Mouse (Mus musculus): ENCODE measurements around the gene Snap25. TPM values are rescaled to one million over a fixed set of nuclear protein-coding genes. Genes with fewer than 3 reads are reported as not detected.
A peak's percentile ranks its signal among the peaks of the same experiment; 100 is the strongest.

Snap25 gene
- polyA plus RNA-seq, 1 experiment from 2014 or later: 342 TPM

GRCm38 (mm10) chr2:136682146-136682860, 30.9 kb upstream of the Snap25 start:
- 70% methylated on average over 11 of the region's 11 CpGs for WGBS
- H3K4me1 ChIP-seq: peaks cover 27% of the 10 kb centered on the region
- no peaks in the 10 kb centered on the region for H3K36me3 ChIP-seq
- H3K27ac ChIP-seq (replicated peaks): no peak overlapping the region
- ATAC-seq (ENCODE audit: low FRiP score): no peak
- no peak overlapping the region for H3K4me3 ChIP-seq (replicated peaks)
- H3K4me2 ChIP-seq: no peak overlapping the region
- no peaks in the 10 kb centered on the region for H3K27me3 ChIP-seq (replicated peaks)
- H3K9me3 ChIP-seq (replicated peaks): no peaks in the 10 kb centered on the region
- H3K9ac ChIP-seq (replicated peaks): no peak overlapping the region

DNA sequence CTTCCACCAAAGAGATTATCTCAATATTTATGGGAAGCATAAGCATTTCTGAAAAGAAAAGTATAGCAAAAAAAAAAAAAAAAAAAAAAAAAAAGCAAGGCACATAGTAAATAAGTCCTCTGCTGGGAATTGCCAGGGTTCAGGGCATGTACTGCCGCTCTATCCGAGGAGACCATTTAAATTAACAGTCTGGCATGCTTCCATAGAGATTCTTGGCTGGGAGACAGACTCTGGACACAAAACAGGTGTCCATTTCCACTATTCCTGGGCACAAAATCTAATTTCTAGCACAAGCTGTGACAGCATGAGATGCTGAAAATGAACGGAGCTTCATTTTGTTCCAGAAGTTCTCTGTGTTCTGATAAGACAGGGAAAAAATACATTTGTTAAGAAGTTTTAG, 27.1 kb upstream of the Snap25 start:
- ATAC-seq (ENCODE audit: low FRiP score): no peak
- Histone ChIP-seq H3K27ac (replicated peaks) (no peak overlapping the region), H3K4me1 (no peaks in the 10 kb centered on the region), H3K4me2 (no peak overlapping the region), H3K27me3 (replicated peaks) (no peaks in the 10 kb centered on the region), H3K9me3 (replicated peaks) (no peaks in the 10 kb centered on the region), H3K9ac (replicated peaks) (no peak overlapping the region), H3K36me3 (no peaks in the 10 kb centered on the region), H3K4me3 (replicated peaks) (no peak overlapping the region)
- 52% methylated on average over 3 of the region's 3 CpGs for WGBS

- 83% methylated on average over 4 of the region's 4 CpGs for WGBS
- H3K4me3 ChIP-seq (replicated peaks): no peak overlapping the region
- H3K36me3 ChIP-seq: no peaks in the 10 kb centered on the region
- no peak overlapping the region for H3K4me2 ChIP-seq
- H3K9ac ChIP-seq (replicated peaks): no peak overlapping the region
- no peak overlapping the region for H3K27ac ChIP-seq (replicated peaks)
- no peaks in the 10 kb centered on the region for H3K4me1 ChIP-seq
- no peaks in the 10 kb centered on the region for H3K9me3 ChIP-seq (replicated peaks)
- H3K27me3 ChIP-seq (replicated peaks): no peaks in the 10 kb centered on the region
- ATAC-seq (ENCODE audit: low FRiP score): no peak
These were observed 25.9 kb upstream of the Snap25 start for GRCm38 (mm10) chr2:136687316-136687715.

GRCm38 (mm10) chr2:136689476-136689875, 23.8 kb upstream of the Snap25 start:
- Histone ChIP-seq H3K4me2 (no peak overlapping the region), H3K4me3 (replicated peaks) (no peak overlapping the region), H3K9me3 (replicated peaks) (no peaks in the 10 kb centered on the region), H3K4me1 (no peaks in the 10 kb centered on the region), H3K27ac (replicated peaks) (no peak overlapping the region), H3K27me3 (replicated peaks) (no peaks in the 10 kb centered on the region), H3K9ac (replicated peaks) (no peak overlapping the region), H3K36me3 (no peaks in the 10 kb centered on the region)
- no peak for ATAC-seq (ENCODE audit: low FRiP score)
- WGBS: 77% methylated on average over 4 of the region's 4 CpGs

- 82% methylated on average over 1 of the region's 1 CpGs for WGBS
- ATAC-seq (ENCODE audit: low FRiP score): no peak
These were observed 21.6 kb upstream of the Snap25 start for GRCm38 (mm10) chr2:136691681-136692080.

GRCm38 (mm10) chr2:136699429-136700227, 13.6 kb upstream of the Snap25 start:
- Histone ChIP-seq H3K4me2 (no peak overlapping the region), H3K4me3 (replicated peaks) (no peak overlapping the region), H3K27ac (replicated peaks) (no peak overlapping the region), H3K9ac (replicated peaks) (no peak overlapping the region), H3K36me3 (no peaks in the 10 kb centered on the region), H3K4me1 (no peaks in the 10 kb centered on the region), H3K9me3 (replicated peaks) (no peaks in the 10 kb centered on the region), H3K27me3 (replicated peaks) (no peaks in the 10 kb centered on the region)
- ATAC-seq (ENCODE audit: low FRiP score): no peak
- 79% methylated on average over 3 of the region's 3 CpGs for WGBS

More at GRCm38 (mm10) chr2:136691681-136692080, 21.6 kb upstream of the Snap25 start:
- Histone ChIP-seq H3K27me3 (replicated peaks) (no peaks in the 10 kb centered on the region), H3K27ac (replicated peaks) (no peak overlapping the region), H3K4me2 (no peak overlapping the region), H3K4me3 (replicated peaks) (no peak overlapping the region), H3K9ac (replicated peaks) (no peak overlapping the region), H3K9me3 (replicated peaks) (no peaks in the 10 kb centered on the region), H3K36me3 (no peaks in the 10 kb centered on the region), H3K4me1 (no peaks in the 10 kb centered on the region)

GRCm38 (mm10) chr2:136703376-136703775, 9.9 kb upstream of the Snap25 start:
- 69% methylated on average over 2 of the region's 2 CpGs for WGBS
- ATAC-seq (ENCODE audit: low FRiP score): no peak
- H3K27me3 ChIP-seq (replicated peaks): no peaks in the 10 kb centered on the region
- no peak overlapping the region for H3K27ac ChIP-seq (replicated peaks)
- H3K9me3 ChIP-seq (replicated peaks): no peaks in the 10 kb centered on the region
- H3K9ac ChIP-seq (replicated peaks): no peak overlapping the region
- no peaks in the 10 kb centered on the region for H3K36me3 ChIP-seq
- H3K4me1 ChIP-seq: no peaks in the 10 kb centered on the region
- H3K4me3 ChIP-seq (replicated peaks): no peak overlapping the region
- no peak overlapping the region for H3K4me2 ChIP-seq

- Histone ChIP-seq H3K36me3 (no peaks in the 10 kb centered on the region), H3K9ac (replicated peaks) (no peak overlapping the region), H3K27ac (replicated peaks) (no peak overlapping the region; the same call in 1 of the 2 replicates), H3K9me3 (replicated peaks) (no peaks in the 10 kb centered on the region), H3K4me1 (peaks cover 22% of the 10 kb centered on the region), H3K27me3 (replicated peaks) (no peaks in the 10 kb centered on the region), H3K4me3 (replicated peaks) (no peak overlapping the region), H3K4me2 (peak overlapping the region; percentile 66)
- ATAC-seq (ENCODE audit: low FRiP score): no peak
- 35% methylated on average over 3 of the region's 3 CpGs for WGBS
These were observed 2.1 kb upstream of the Snap25 start for GRCm38 (mm10) chr2:136711155-136711554.

- no peaks in the 10 kb centered on the region for H3K36me3 ChIP-seq
- H3K27ac ChIP-seq (replicated peaks): peak overlapping the region; percentile 88
- peaks cover 25% of the 10 kb centered on the region for H3K4me1 ChIP-seq
- peak overlapping the region; percentile 66 for H3K4me2 ChIP-seq
- no peaks in the 10 kb centered on the region for H3K9me3 ChIP-seq (replicated peaks)
- H3K27me3 ChIP-seq (replicated peaks): no peaks in the 10 kb centered on the region
- ATAC-seq (ENCODE audit: low FRiP score): peak; percentile 12
- peak overlapping the region; percentile 61 for H3K4me3 ChIP-seq (replicated peaks)
- H3K9ac ChIP-seq (replicated peaks): peak overlapping the region; percentile 38
- WGBS: 3% methylated on average over 24 of the region's 28 CpGs
These were observed 1.4 kb upstream of the Snap25 start for GRCm38 (mm10) chr2:136711746-136712440.

DNA sequence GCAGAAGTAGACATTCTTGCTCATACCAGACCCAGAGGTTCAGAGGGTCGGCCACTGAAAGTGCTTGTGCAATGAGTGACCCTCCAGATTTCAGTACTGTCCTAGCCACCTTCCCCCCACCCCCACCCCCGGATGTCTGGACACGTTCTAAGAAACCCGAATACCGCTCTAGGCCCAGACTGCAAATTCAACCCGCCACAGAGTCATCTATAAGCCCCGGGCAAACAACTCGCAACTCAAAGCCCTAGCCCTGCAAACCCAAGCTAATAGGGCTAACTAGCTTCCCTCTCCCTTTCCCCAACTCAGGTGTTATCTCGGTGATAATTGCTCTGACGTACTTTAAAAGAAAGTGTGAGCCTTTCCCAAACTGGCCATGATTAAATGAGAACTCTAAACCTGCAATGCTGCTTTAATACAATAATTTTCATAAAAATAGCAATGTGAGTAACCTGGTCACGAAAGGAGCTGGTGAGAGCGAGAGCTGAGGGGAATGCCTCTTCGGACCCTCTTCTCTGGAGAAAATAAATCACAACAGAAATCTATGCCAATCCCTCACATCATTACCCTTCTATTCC, 725 bp upstream of the Snap25 start:
- H3K27ac ChIP-seq (replicated peaks): peak overlapping the region; percentile 88
- peak overlapping the region; percentile 61 for H3K4me3 ChIP-seq (replicated peaks)
- H3K4me2 ChIP-seq: peak overlapping the region; percentile 66
- ATAC-seq (ENCODE audit: low FRiP score): peak; percentile 9
- no peaks in the 10 kb centered on the region for H3K36me3 ChIP-seq
- H3K4me1 ChIP-seq: peaks cover 28% of the 10 kb centered on the region
- H3K27me3 ChIP-seq (replicated peaks): no peaks in the 10 kb centered on the region
- peak overlapping the region; percentile 38 for H3K9ac ChIP-seq (replicated peaks)
- WGBS: 1% methylated on average over 13 of the region's 13 CpGs
- H3K9me3 ChIP-seq (replicated peaks): no peaks in the 10 kb centered on the region

- no peaks in the 10 kb centered on the region for H3K9me3 ChIP-seq (replicated peaks)
- H3K4me2 ChIP-seq: peak overlapping the region; percentile 66
- H3K27ac ChIP-seq (replicated peaks): peak overlapping the region; percentile 88
- under 1% methylated on average over 22 of the region's 22 CpGs for WGBS
- H3K36me3 ChIP-seq: no peaks in the 10 kb centered on the region
- peak overlapping the region; percentile 73 for H3K9ac ChIP-seq (replicated peaks)
- H3K27me3 ChIP-seq (replicated peaks): no peaks in the 10 kb centered on the region
- ATAC-seq (ENCODE audit: low FRiP score): peak; percentile 62
- peaks cover 29% of the 10 kb centered on the region for H3K4me1 ChIP-seq
- peak overlapping the region; percentile 61 for H3K4me3 ChIP-seq (replicated peaks)
These were observed 757 bp downstream of the Snap25 start for GRCm38 (mm10) chr2:136714008-136714411.

Measured in neural tube, embryonic 15.5 days (tissue).